Mouse (Mus musculus): ENCODE data around the gene Islr2.

The Islr2 gene

DNA sequence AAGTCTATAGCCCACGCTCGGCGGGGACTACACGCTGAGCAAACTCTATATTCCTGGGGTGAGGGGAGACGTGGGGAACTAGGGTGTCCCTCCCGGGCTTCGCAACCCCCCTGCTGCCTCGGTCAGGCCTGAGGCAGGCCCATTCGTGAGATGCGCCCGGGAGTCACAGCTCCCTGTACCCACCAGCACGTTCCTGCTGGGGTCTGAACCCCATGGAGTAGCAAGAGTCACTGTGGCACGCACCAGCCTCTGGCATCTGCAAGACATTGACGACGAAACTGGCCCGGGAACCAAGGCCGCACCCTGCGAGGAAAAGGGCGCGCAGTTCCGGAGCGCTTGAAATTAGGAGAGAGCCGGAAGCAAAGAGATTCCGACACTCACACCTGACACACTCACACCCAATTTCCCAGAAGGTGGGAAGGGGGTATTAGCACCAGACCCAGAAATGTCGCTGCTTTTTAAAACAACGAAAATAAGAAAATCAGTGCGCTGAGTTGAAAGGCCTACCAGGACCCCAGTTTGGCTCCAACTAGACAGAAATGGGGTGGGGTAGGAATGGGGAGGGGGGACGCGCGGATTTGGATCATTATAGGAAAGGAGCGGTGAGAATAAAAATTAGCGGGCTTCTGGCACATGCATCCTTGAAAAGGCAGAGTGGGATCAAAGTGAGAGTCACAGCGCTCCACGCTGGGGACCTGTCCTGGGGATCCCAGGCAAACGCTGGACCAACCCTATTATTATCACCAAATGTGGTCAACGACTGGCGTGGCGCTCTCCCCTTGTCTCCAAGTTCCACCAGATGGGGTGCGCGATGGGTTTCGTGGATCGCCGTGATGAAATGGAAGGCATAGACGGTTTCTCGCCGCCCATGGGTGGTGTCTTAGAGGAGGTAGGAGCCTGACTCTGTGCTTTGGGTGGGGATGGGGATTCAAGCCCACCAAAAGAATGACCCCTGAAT is 7.2 kb downstream of the Islr2 start:
- no peak for DNase-seq

DNA sequence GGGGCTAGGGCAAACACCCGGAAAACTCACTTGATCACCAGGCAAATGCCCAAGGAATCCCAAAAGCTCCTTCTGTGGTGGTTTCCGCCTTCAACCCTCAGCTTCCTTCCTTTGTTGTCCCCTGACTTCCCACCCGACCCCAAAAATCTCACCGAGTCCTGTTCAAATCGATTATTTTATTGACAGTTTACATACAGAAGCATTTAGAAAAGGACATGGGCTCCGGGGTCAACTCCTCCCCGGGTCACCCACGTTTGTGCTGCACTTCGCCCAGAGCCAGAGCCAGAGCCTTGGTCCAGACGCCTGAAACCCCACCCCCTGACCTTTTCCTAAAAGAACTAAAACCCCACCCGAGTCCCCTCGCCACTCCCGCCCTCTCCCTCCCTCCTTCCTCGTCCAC is 8.0 kb downstream of the Islr2 start:
- DNase-seq: no peak

DNA sequence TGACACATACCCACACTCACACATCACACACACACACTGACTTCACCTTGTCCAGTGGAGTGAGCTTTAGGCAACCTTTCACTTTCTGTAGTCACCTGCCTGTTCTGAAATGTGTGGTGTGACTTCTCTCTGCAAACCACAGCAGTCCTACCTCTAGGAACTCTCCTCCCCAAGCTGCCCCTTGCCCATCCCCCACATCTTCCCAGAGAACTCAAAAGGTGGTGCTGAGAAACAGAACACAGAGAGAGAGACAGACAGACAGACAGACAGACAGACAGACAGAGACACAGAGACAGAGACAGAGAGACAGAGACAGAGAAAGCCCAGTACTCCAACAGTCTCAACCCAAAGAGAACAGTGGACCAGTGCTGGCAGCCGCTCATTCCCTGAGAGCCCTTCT is 8.4 kb downstream of the Islr2 start:
- no peak for DNase-seq

DNA sequence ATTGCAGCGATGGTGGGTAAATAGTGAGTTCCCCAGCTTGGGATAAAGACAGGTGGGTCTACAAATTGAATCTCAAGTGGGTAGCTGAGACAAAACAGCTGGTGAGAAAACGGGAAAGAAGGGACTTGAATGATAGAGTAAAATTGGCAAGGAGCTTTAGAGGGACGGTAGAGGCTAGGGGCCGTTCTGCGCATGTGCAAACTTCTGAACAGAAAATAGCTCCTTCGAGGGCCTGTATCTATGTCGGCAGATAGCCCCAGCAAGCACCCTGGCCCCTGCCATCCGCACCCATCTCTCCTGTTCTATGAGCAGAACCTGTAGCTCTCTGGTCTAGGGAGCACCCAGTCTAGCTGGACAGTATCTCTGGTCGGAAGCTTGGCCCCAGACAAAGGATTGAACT is 9.9 kb downstream of the Islr2 start:
- DNase-seq: no peak

DNA sequence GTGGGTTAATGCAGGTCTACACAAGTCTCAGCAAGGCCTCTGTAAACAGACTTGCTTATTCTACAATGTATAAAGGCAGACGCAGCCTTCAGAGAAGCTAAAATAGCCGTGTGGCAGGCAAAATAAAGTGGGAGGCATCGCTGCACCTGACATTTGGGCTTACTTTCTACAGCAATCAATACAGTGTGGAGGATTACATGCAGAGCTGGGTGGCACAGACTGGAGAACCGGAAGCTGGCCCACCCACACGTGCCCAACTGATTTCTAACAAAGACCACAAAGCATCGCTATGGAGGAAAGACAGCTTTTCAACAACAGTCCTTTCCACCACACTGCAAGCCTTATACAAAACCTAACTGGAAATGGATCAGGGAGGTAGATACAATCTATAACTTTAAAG is 19.7 kb downstream of the Islr2 start:
- DNase-seq: no peak

DNA sequence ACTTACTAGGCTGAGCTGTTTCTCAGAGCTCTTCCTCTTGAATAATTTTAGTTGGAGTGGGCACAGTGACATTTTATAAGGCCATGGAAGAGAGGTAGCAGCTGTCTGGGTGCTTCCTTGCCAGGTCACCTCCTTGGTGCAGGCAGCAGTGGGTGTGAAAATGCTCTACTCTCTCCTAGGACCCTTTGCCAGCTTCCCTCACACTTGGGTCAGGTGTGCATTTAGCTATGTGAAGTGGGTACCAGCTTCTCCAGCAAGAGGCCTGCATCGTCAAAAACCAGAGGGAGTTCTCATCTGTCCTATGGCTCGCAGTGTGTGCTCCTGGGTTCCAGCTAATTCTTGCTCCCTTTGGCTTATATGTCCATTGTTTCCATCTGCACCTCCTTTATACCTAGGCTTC is 24.7 kb downstream of the Islr2 start:
- DNase-seq: no peak

DNA sequence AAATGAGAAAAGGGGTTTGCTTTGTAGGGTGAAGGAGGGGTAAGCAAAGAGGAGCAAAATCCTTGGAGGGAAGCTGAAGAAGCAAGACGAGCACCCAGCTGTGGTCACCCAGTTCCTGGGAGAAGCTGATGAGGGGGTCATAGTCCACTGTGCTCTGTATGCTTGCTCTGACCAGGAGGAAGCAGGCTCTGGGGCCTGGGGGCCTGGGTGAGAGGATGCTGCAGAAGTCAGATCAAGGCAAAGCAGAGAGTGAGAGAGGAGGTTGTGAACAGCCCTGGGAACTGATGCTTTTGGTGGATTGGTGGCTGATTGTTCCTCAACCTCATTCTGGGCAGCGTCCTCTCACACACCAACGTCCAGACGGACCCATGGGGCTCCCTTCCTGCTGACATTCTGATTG is 27.0 kb downstream of the Islr2 start:
- no peak for DNase-seq

DNA sequence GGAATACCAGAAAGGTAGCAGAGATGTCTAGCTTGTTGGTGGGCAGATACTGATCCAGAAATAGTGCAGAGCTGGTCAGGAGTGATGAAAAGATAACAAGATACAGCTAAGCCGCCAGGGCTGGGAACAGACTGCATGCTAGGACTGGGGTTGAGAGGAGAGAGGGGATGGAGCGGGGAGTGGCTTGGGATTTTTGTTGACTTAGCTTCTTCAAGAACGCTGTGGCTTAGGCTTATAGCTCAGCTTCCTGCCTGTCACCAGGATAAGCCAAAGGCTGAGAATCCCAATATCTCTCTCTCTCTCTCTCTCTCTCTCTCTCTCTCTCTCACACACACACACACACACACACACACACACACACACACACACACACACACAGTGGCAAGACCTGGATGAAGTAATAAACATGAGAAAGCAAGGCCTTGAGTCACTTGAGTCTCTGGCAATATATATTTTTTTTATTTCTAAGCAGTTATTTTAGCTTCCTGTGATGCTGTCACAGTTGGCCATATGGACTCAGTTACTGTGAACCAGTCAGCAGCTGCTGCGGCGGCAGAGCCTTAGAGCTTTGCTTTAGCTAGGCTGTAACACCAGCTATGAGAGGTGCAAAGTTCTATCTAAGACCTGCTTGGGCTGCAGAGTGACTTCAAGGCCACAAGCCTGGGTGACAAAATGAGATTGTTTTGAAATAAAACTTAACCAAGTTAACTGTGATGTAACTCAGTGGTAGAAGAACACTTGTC is 28.2 kb downstream of the Islr2 start:
- DNase-seq: peak; percentile 80

DNA sequence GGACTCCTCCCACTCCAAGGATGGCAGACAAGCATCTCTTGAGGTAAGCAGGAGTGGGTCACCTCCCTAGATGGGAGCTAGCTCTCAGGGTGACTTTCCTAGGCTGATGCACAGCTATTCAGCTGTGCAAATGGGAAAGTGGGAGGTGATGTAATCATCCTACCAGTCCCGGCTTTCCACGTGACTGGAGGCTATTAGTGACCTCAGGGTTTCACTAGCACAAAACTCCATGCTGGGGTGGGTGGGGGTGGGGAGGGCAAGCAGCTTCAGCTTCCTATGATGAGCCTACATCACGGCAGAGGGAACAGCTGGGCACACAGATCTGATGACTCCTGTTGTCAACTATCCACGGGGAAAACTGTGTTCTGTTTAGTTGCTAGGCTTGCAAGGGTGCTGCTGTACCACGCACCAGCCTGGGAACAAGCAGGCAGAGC is 29.3 kb downstream of the Islr2 start:
- DNase-seq: peak; percentile 61

DNA sequence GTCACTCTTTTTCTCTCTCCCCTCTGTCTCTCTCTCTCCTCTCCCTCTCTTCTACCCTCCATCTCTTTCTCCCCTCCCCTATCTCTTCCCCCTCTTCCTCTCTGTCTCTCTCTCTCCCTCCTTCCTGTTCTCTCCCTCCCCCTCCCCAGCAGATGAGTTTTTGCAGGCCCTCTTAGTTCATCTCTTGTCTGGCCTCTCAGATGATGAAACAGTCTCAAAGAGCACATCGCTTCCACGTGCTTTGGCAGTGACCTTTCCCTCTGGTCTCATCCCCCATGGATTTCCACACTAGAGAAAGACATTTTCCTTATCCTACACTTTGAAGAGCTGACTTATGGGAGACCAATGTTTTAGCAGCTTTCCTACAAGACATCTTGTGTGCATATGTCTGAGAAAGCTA is 31.3 kb downstream of the Islr2 start:
- DNase-seq: no peak

DNA sequence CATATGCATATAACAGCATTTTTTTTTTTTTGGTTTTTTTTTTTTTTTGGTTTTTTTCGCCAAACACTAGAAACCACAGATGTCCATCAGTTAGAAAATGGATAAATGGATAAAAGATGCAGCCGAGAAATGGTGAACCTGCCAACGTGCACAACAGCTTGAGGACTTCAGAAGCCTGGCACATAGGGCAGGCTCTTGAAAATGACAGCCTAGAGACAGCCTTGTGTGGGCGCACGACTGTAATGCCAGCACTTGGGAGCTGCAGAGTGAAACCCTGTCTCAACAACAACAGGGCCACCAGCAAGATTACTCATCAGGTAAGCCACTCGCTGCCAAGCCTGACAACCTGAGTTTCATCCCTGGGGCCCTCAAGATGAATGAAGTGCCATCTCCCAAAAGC is 34.7 kb downstream of the Islr2 start:
- no peak for DNase-seq

DNA sequence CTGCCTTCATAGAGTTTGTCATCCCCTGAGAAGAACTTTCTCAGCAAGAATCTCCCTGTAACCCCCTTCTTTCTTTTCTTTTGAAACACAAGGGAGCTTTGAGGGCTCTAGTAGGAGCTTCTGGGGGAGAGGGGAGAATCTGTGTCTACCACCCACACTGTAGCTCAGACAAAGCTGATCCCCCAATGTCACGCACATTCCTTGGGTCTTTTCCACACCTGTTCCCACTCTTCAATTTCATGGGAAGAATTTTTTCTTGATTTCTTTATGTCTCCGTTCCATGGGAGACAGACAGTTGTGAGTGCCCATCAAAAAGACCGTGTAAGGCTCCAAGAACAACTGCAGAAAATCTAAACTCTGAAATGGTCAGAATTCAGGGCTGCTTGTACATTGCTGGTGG is 35.2 kb downstream of the Islr2 start:
- no peak for DNase-seq

DNA sequence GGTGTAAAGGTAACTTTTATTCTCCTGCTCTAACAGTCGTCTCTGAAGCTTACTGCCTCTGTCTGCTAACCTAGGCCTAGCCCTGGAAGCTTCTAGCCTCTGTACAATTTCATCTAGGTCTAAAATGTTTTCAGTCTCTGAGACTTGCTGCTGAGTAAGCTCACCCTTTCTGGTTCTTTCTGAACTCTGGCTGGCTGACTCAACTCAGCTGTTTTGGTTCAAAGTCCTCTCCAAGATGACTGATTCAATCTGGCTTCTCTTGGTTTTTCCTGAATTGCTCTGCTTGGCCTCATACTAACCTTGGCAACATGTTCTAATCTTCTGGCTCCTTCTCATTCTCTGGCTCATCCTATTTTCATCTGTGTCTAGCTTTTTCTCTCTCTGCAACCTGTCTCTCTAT is 38.3 kb downstream of the Islr2 start:
- no peak for DNase-seq

DNA sequence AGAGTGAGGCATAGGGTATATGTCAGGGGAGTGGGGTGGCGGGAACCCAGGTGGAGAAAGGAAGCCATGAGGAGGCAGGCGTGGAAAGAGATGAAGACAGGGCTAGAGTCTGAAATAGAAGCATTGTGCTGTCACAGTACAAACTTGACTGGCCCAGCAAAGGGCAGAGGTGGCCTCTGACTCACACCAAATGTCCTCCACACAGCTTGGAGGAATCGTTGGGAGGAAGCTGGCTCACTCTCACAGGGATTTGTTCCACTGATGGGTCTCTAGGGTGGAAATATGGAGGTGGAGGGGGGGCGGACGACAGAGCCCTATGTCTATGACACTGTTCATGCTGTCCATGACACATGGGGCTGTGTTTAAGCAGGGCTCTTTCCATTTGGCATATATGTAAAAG is 41.0 kb downstream of the Islr2 start:
- no peak for DNase-seq

DNA sequence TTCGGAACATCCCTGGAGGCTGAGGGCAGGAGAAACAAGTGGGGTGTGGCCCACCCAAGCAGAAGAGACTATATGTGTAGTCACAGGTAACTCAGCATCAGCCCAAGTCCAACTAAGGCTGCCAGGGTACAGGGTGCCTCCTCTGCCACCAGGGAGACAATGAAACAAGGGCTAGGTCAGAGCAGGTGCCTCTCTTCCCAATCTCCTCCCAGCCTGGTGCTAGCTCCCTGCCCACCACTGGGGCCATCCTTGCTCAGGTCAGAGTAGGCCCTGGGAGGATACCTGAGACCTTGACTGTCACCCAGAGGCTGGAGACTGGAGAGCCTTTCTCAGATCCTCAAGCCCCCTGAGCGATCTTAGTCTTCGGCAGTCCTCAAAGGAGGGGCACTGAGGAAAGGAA is 41.9 kb downstream of the Islr2 start:
- no peak for DNase-seq

DNA sequence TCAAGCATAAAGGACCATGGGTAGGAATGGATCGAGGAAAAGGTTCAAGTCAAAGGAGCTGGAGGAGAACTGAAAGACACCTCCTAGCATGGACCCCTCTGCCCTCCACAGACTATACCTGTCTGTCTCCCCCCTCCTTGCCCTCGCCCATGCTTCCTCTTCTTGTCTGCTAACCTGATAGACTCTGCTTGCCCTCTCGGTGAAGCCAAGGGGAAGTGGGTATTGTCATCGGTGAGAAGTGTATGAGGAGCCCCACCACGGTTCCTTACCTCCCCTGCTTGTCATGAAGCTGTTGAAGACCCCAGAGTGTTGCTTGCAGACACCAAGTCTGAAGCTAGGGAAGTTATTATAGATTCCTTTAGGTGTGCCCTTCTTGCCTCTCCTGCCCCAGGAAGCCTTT is 43.8 kb downstream of the Islr2 start:
- no peak for DNase-seq

DNA sequence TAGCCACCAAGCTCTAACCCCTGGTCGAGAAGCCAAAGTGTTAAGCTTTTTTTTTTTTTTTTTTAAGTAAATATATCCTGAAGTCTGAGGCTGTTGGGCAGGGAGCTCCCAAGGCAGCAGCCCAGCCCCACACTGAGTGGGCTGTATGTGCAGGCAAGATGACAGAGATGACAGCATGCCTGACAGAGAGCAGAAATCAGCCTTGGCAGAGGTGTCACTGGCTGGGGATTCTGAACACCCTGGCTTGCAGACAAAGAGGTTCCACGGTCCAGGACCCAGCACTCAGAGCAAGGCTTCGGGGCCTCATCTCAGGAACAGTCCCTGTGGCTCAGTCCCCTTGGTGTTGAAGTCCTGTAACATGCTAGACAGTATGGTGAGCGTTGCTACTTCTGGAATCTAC is 44.3 kb downstream of the Islr2 start:
- peak; percentile 66 for DNase-seq

DNA sequence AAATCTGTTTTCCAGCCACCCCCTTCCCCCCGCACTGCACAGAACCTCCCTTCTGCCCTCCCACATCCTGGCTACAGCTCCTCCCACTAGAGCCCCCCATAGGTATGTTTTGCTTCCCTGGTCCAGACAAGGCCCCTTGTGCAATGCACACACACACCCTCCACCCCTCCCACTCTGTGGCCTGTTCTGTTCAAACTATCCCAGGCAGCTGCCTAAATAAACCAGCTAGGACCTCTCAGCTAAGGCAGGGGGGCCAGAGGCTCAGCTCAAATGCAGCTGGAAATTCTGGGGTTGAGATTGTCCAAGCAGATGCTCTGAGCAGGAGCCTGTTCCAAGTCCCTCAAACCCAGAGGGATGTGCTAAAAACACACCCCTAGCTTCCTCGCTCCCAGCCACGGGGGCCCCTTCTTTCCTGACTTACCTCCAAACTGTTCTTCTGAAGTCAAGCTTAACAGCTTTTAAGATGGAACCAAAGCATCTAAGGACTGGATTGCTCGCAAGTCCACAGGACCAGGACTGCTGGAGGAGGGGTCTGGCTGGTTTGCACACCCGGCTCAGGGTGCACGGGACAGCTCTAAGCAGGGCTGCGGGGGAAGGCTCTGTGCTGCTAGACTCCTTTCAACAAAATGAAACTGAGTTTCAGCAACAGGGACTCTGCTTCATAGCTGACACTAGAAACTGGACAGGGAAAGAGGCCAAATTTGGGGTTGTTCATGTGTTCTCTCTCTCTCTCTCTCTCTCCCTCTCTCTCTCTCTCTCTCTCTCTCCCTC is 45.4 kb downstream of the Islr2 start:
- DNase-seq: peak; percentile 14

DNA sequence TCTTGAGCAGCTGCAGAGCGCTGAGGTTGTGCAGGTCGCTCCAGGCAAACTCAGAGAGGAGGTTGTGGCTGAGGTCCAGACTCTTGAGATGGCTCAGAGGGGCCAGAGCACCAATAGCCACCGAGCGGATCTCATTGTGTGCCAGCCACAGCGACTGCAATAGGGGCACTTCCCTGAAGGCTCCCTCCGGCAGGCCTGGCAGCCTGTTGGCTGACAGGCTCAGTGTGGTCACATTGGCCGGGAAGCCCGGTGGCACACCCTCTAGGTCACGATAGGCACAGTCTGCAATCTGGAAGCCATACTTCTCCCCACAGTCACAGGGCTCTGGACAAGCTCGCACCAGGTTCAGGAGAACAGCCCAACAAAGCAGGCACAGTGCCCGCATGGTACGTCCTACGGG is 46.3 kb downstream of the Islr2 start:
- DNase-seq: no peak

DNA sequence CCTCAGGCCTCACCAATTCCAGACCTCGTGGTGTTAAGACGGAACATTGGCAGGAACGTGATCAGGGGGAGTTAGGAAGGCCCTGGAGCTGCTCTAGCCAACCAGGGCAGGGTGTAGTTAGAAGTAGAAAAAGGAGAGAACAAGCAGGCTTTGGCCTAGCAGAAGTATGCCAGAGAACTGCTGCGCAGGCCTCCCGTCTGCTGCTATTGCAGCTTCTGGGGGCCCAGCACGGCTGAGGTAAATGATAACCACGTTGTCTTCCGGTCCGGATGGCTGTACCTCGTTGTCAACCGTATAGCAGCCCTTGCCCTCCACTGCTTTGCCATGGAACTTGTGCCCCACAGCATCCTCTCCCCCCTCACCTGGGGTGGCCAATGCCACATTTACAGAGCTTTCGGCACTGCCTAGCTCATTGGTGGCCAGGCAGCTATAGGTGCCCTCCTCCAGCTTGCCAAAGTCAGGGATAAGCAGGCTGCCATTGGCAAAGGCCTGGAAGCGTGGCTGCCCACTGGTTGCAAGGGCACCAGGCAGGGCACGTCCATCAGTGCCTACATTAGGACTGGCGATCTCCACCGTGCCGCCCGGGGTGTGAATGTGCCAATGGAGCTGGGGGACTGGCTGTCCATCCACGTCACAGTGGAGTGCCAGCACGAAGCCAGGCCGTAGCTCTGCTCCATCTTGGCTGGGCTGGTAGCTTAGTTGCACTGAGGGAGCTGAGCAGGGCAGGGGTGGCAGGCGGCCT is 47.1 kb downstream of the Islr2 start:
- no peak for DNase-seq

DNA sequence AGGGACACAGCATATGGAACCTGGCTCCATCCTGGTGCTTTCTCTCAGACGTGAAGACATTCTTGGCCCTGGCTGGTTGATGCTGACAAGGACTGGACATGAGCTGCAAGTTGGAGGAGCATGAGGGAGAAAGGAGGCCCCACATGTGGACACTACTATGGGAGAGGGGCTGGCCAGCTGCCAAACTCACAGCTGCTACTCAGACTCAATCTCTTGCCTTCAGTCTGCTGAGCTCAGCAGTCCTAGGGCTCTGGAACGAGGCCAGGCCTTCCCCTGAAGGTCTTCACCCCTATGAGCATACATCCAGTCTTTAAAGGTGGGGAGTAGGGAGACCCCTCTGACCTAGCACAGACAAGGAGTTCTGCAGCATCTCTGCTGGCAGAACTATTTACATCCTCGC is 48.8 kb downstream of the Islr2 start:
- no peak for DNase-seq

DNA sequence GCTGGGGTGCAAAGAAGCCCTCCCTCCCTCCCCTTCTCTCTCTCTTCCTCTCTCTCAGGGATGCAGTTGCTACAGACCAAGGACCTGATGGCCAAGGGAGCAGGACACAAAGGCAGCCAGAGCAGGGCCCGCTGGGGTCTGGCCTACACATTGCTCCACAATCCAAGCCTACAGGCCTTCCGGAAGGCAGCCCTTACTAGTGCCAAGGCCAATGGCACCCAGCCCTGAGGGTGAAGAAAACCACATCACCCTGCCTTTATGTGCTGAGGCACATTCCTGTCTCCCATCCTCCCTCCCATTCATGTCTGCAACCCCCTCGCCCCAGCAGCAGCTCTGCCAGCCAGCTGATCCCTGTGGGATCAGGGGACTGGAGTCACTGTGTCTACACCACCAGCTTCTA is 51.0 kb downstream of the Islr2 start:
- DNase-seq: no peak
